15 mouse cellular contexts compared by ENCODE assay signal in the genomic region with DNA sequence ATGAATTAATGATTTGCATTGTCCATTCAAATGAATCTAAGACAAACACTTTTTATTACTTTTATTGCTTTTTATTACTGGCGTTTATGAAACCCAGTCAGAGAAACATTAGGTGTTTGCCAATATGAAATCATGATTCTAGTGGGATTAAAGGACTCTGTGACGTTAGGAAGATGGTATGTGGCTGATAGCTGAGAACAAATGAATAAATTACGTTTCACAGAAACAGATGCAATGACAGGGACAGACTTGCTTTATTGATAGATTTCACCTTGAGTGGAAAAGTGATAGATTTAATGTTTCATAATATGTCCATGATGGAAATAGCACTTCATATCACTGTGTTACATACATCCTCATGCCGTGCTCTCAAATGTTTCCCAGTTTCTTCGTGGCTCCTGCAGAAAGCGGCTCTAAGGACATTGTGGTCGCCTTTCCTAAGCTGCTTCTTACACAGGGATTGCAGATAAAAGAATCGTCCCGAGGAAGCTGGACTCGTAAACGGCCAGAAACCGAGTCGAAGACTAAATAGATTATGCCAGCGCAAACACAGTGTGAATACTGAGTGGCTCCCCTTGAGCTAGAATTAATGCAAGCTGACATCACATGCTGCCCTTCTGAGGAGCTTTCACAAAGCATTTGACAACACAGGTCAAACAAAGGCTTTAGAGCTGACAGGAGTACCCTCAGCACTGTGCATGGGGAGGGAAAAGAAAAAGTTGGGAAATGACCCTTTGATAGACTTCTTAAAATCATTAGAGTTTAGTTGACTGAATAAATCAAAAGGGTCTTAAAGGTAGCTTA. TPM values are rescaled to one million over a fixed set of nuclear protein-coding genes. Genes with fewer than 3 reads are reported as not detected.
DNase-seq lines count a peak whose midpoint lies in the region; ATAC-seq and TF ChIP-seq lines count a peak whose summit lies in the region.
"Had no signal": no experiment of that assay in that cellular context is flagged by ENCODE, and none has a peak within 500 bp of the region (broad histone marks: within the 10 kb centered on the region; RNA-seq: fewer than 3 reads in every experiment).

No protein-coding gene starts in this region.

- no peaks in the 10 kb centered on the region for H3K9me3 ChIP-seq in embryonic facial prominence, embryonic 14.5 days (ENCODE audit: control insufficient read depth, low read length)
- H3K9me3 ChIP-seq in forebrain, embryonic 15.5 days, result no peaks in the 10 kb centered on the region
- H3K9me3 ChIP-seq in neural tube, embryonic 14.5 days (ENCODE audit: control insufficient read depth, low read length), result no peaks in the 10 kb centered on the region
- H3K9me3 ChIP-seq: heart, embryonic 13.5 days had no signal

- H3K4me2 ChIP-seq in embryonic facial prominence, embryonic 14.5 days (ENCODE audit: low read depth, low read length), result no peak overlapping the region
- H3K4me2 ChIP-seq in forebrain, embryonic 15.5 days (replicated peaks), result no peak overlapping the region; the same call in 1 of the 2 replicates
- H3K4me2 ChIP-seq in neural tube, embryonic 14.5 days (ENCODE audit: low read depth, low read length), result no peak overlapping the region; the same call in 1 of the 2 replicates
- H3K4me2 ChIP-seq: heart, embryonic 13.5 days; lung, embryonic 14.5 days had no signal

- no peak overlapping the region for H3K9ac ChIP-seq in embryonic facial prominence, embryonic 14.5 days (ENCODE audit: low read depth, low read length)
- H3K9ac ChIP-seq in forebrain, embryonic 15.5 days (replicated peaks), result no peak overlapping the region
- no peak overlapping the region for H3K9ac ChIP-seq in neural tube, embryonic 14.5 days (replicated peaks; ENCODE audit: low read depth, low read length)
- H3K9ac ChIP-seq: heart, embryonic 13.5 days; lung, embryonic 14.5 days had no signal

- H3K36me3 ChIP-seq in embryonic facial prominence, embryonic 14.5 days (ENCODE audit: control insufficient read depth, insufficient read depth, low read length), result no peaks in the 10 kb centered on the region
- H3K36me3 ChIP-seq in forebrain, embryonic 15.5 days, result no peaks in the 10 kb centered on the region
- no peaks in the 10 kb centered on the region for H3K36me3 ChIP-seq in neural tube, embryonic 14.5 days (ENCODE audit: control insufficient read depth, insufficient read depth, low read length)
- H3K36me3 ChIP-seq: heart, embryonic 13.5 days had no signal

- no peak overlapping the region for H3K27ac ChIP-seq in embryonic facial prominence, embryonic 14.5 days (replicated peaks; ENCODE audit: low read depth, low read length)
- H3K27ac ChIP-seq in forebrain, embryonic 15.5 days (replicated peaks), result no peak overlapping the region
- H3K27ac ChIP-seq in neural tube, embryonic 14.5 days (ENCODE audit: low read depth, low read length), result no peak overlapping the region
- H3K27ac ChIP-seq in layer of hippocampus, adult 2 months, result no peak overlapping the region
- H3K27ac ChIP-seq: heart, embryonic 13.5 days; kidney, postnatal 0 days had no signal

- 67% methylated on average over 14 of the region's 14 CpGs for WGBS in embryonic facial prominence, embryonic 14.5 days
- WGBS in forebrain, embryonic 15.5 days, result 28% methylated on average over 14 of the region's 14 CpGs
- 28% methylated on average over 14 of the region's 14 CpGs for WGBS in neural tube, embryonic 14.5 days

- ATAC-seq in embryonic facial prominence, embryonic 14.5 days (ENCODE audit: low read depth), result no peak
- peak; percentile 89 for ATAC-seq in forebrain, embryonic 15.5 days (replicated peaks)
- ATAC-seq in neural tube, embryonic 14.5 days (ENCODE audit: low read depth), result peak; percentile 72

- peak; percentile 23 for DNase-seq in embryonic facial prominence, embryonic 14.5 days (ENCODE audit: low spot score)
- peak; percentile 29 for DNase-seq in mesoderm, embryonic 11.5 days (ENCODE audit: low read depth, low spot score)
- DNase-seq in gastrocnemius, adult 18-20 months (ENCODE audit: low spot score), result no peak
- no peak for DNase-seq in testis, postnatal 14 days (ENCODE audit: low spot score)
- no peak for DNase-seq in layer of hippocampus, adult 2 months (ENCODE audit: low spot score in 2 of 2)
- DNase-seq: cerebellum, postnatal 36 days; gastrocnemius, postnatal 25 days; lung, embryonic 14.5 days; thymus, postnatal 4 days had no signal

- H3K27me3 ChIP-seq in embryonic facial prominence, embryonic 14.5 days (replicated peaks; ENCODE audit: control insufficient read depth, insufficient read depth, low read length), result no peaks in the 10 kb centered on the region
- H3K27me3 ChIP-seq in forebrain, embryonic 15.5 days, result no peaks in the 10 kb centered on the region
- H3K27me3 ChIP-seq in neural tube, embryonic 14.5 days (ENCODE audit: control insufficient read depth, insufficient read depth, low read length), result no peaks in the 10 kb centered on the region
- H3K27me3 ChIP-seq: CH12.LX; heart, embryonic 13.5 days had no signal

- no peak for TF ChIP-seq CTCF in layer of hippocampus, adult 2 months (conservative IDR thresholded peaks at IDR 0.05)

- no peaks in the 10 kb centered on the region for H3K4me1 ChIP-seq in embryonic facial prominence, embryonic 14.5 days (ENCODE audit: control insufficient read depth, insufficient read depth, low read length)
- peaks cover 3% of the 10 kb centered on the region; the same call in 1 of the 2 replicates for H3K4me1 ChIP-seq in forebrain, embryonic 15.5 days
- H3K4me1 ChIP-seq in neural tube, embryonic 14.5 days (ENCODE audit: control insufficient read depth, insufficient read depth, low read length), result no peaks in the 10 kb centered on the region

- no peak overlapping the region for H3K4me3 ChIP-seq in embryonic facial prominence, embryonic 14.5 days (ENCODE audit: low read depth, low read length)
- H3K4me3 ChIP-seq in forebrain, embryonic 15.5 days, result no peak overlapping the region
- no peak overlapping the region for H3K4me3 ChIP-seq in neural tube, embryonic 14.5 days (ENCODE audit: low read depth, low read length)
- no peak overlapping the region for H3K4me3 ChIP-seq in layer of hippocampus, adult 2 months
- H3K4me3 ChIP-seq: erythroblast, embryonic 14.5 days; heart, embryonic 13.5 days had no signal

RNA-seq across cellular contexts. Expression of a gene that starts 18.6 kb away (rescaled TPM):
- polyA plus RNA-seq in embryonic facial prominence, embryonic 14.5 days (2014; fragmentation: Nextera tagmentation; extraction: Ambion mirVana), result 23.3 and 24.0 TPM in 2 replicates
- polyA plus RNA-seq in forebrain, embryonic 15.5 days (2015; fragmentation: Nextera tagmentation; extraction: Ambion mirVana), result 8.1 and 8.2 TPM in 2 replicates
- 10.3 and 11.3 TPM in 2 replicates for polyA plus RNA-seq in neural tube, embryonic 14.5 days (2014; fragmentation: Nextera tagmentation; extraction: Ambion mirVana)
- 1 to 10 TPM; 2.7 to 3.0 TPM for total RNA-seq in gastrocnemius, adult 18-20 months (2021)
- total RNA-seq in layer of hippocampus, adult 2 months (2021), result 10 to 100 TPM; 87.0 to 95.3 TPM

Comparison
In these comparisons a context has a peak if more than half of its experiments do, and no peak if none do; other contexts are left out.
1. DNase-seq: peak in embryonic facial prominence, embryonic 14.5 days (single experiment) and mesoderm, embryonic 11.5 days (single experiment); none in gastrocnemius, adult 18-20 months (single experiment), testis, postnatal 14 days (single experiment) and layer of hippocampus, adult 2 months (0 of 2).